Mouse (Mus musculus): ENCODE measurements at regions not wholly inside any gene's neighbourhood (a gene's known extent, or its start where the extent isn't known, plus 50 kb on each side); places are given as distances from the start of the nearest gene placed in this dataset.

DNA sequence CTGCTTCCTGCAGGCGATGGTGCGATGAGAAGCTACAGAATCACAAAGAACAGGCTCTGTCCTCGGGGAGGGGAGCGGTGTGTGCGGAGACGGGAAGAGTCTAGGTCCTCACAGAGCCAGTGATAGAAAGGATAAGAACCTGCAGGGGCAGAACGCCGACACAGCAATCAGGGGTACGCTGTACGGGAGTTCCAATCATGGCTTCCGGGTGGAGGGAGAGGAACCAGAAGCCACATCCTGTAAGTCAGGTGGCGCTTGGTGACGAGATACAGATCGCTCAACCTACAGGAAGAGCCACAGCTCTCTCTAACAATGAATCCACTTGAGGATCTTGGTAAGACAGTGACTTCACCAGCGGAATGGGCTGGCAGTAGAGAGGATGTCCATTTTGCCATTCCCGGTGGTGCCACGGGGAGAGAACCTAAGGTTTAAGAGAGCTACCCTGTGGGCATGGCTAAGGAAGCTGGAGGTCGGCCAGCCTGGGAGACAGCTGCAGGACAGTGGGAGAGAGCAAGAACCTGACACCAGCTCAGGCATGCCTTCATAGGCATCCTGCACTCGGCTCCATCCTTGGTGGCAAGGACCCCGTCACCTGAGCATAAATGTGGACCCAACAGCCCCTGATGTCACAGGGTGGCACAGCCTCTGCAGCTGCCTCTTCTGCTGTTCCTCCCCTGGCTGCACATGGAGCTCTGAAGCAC lies 137.9 kb upstream of the Azi2 start:
- no peak for TF ChIP-seq CTCF (IDR thresholded peaks at IDR 0.05)
- no peak for TF ChIP-seq EP300 (IDR thresholded peaks at IDR 0.05)

Measured in lung, postnatal 0 days (tissue).